Mouse (Mus musculus) stomach, postnatal 0 days (tissue): ENCODE measurements around the gene Il1r2.

Source experiments
- CTCF ChIP-seq: IDR thresholded peaks from 2 replicates; pipeline ENCODE4 v1.5.1; 2016; ENCODE audit warnings: antibody characterized with exemption, low read depth, mild to moderate bottlenecking, moderate library complexity
- EP300 ChIP-seq: optimal IDR thresholded peaks from 2 replicates; pipeline ENCODE3; 2016; ENCODE audit warnings: antibody characterized with exemption

DNA sequence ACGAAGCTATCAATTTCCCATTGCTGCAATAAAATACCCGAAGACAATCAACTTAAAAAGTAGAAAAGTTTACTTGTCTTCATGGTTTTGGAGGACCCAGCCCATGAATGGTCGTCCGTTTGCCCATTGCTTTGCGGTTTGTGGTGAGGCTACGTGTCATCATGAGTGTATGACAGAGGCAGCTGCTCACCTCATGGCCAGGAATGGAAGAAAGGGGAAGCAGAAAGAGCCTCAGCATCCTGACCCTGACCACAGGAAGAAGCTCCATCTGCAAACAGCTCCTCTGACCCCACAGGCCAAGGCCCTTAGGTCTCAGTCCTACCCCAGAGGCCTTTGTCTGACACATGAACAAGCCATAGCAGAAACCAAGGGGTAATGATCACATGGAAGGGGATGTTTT lies 22.7 kb upstream of the Il1r2 start:
- no peak for TF ChIP-seq CTCF
- TF ChIP-seq EP300 = no peak
